Mouse (Mus musculus): ENCODE measurements around the gene Aff1. TPM values are rescaled to one million over a fixed set of nuclear protein-coding genes. Genes with fewer than 3 reads are reported as not detected.

Aff1 gene
- polyA plus RNA-seq, 1 experiment = 50.1 TPM

GRCm38 (mm10) chr5:103806851-103807578, 114.8 kb downstream of the Aff1 start:
- Histone ChIP-seq H3K27ac (ENCODE audit: insufficient read depth, low read length) (no peak overlapping the region), H3K4me3 (ENCODE audit: insufficient read depth, low read length) (no peak overlapping the region), H3K4me1 (ENCODE audit: control insufficient read depth, insufficient read depth, low read length) (0 out of 2 replicates have a peak, but pooled peaks cover 3% of the 10 kb centered on the region)
- no peak for TF ChIP-seq CTCF (IDR thresholded peaks at IDR 0.05; ENCODE audit: borderline replicate concordance, insufficient read depth, low read length)
- TF ChIP-seq POLR2A (IDR thresholded peaks at IDR 0.05; ENCODE audit: low read depth, low read length) = no peak

DNA sequence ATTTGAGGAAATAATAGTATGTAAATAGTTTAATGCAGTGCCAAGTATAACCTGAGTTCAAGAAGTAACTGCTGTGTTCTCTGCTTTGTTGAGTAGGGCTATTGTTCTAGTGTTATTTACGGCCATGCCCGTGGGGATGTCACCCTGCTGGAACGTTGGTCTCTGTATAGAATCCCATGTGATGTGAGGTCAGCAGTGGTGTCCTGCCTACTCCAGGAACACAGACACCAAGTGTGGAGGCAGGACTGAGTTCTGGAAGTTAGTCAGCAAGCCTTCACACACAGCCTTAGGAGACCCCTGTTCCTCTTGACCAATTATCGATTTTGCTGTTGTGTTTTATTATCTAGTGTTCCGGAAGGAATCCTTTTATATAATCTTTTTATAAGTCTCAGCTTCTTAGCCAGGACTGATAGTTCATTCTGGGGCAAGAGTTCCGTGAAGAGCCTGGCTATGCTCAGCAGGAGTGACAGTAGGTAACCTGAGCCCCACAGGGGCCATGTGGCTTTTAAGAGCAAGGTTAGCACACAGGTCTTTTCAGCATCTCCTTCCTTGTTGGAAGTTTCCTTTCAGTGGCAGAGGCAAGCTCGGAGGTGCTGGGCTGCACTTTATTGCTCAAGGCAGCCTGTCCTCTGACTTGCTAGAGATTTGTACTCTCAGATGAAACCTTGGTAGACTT, 115.6 kb downstream of the Aff1 start:
- Histone ChIP-seq H3K4me1 (ENCODE audit: control insufficient read depth, insufficient read depth, low read length) (0 out of 2 replicates have a peak, but pooled peaks cover 3% of the 10 kb centered on the region), H3K4me3 (ENCODE audit: insufficient read depth, low read length) (no peak overlapping the region)
- TF ChIP-seq POLR2A (IDR thresholded peaks at IDR 0.05; ENCODE audit: low read depth, low read length) (no peak), CTCF (IDR thresholded peaks at IDR 0.05; ENCODE audit: borderline replicate concordance, insufficient read depth, low read length) (no peak)

DNA sequence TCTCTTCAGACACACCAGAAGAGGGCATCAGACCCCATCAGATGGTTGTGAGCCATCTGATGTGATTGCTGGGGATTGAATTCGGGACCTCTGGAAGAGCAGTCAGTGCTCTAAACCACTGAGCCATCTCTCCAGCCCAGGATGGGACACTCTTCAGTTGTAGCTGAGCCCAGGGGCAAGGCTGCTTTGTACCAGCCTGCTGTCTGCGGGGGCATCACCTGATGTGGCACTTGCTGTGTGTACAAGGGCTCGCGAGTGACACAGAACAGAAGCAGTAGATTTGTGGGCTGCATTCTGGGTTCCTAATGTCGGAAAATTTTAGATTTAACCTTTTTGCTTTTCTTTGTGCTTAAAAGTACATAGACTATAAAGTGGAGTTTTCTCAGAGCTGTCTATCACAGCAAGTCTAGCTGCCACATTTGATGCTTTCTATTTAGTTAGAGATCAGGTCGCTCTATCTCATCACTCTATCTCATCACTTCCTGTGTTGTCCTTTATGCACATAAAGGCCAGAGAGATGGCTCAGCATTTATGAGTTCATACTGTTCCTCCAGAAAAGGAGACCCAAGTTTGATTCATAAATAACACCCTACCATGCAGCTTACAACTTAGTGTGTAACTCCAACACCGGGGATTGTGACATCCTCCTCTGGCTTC, 117.6 kb downstream of the Aff1 start:
- no peak overlapping the region for H3K4me3 ChIP-seq (ENCODE audit: insufficient read depth, low read length)
- no peak overlapping the region for H3K27ac ChIP-seq (ENCODE audit: insufficient read depth, low read length)
- TF ChIP-seq POLR2A (IDR thresholded peaks at IDR 0.05; ENCODE audit: low read depth, low read length) = no peak
- no peak for TF ChIP-seq CTCF (IDR thresholded peaks at IDR 0.05; ENCODE audit: borderline replicate concordance, insufficient read depth, low read length)
- H3K4me1 ChIP-seq (ENCODE audit: control insufficient read depth, insufficient read depth, low read length) = 0 out of 2 replicates have a peak, but pooled peaks cover 3% of the 10 kb centered on the region

More for the DNA sequence above, 115.6 kb downstream of the Aff1 start:
- H3K27ac ChIP-seq (ENCODE audit: insufficient read depth, low read length) = no peak overlapping the region

DNA sequence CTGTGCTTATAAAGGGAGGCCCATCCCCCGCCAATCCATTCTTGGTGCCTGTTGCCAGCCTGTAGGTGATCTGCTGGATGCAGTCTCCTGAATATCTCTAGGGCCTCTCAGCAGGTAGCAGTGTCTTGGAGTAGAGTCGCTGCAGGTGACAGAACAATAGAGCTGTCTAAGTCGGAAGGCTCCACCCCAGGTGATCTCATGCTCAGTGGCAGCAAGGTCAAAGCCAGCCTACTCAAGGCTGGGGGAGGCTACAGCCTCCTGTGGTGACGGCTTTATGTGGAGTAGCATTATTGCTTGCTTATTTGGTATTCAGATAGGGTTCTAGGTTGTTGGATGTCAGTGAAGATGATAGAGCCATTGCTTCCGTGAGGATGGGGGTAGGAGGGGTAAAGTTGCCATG, 121.1 kb downstream of the Aff1 start:
- TF ChIP-seq CTCF (IDR thresholded peaks at IDR 0.05; ENCODE audit: borderline replicate concordance, insufficient read depth, low read length) = no peak
- TF ChIP-seq POLR2A (IDR thresholded peaks at IDR 0.05; ENCODE audit: low read depth, low read length) = no peak
- Histone ChIP-seq H3K4me3 (ENCODE audit: insufficient read depth, low read length) (no peak overlapping the region), H3K4me1 (ENCODE audit: control insufficient read depth, insufficient read depth, low read length) (no peaks in the 10 kb centered on the region), H3K27ac (ENCODE audit: insufficient read depth, low read length) (no peak overlapping the region)

DNA sequence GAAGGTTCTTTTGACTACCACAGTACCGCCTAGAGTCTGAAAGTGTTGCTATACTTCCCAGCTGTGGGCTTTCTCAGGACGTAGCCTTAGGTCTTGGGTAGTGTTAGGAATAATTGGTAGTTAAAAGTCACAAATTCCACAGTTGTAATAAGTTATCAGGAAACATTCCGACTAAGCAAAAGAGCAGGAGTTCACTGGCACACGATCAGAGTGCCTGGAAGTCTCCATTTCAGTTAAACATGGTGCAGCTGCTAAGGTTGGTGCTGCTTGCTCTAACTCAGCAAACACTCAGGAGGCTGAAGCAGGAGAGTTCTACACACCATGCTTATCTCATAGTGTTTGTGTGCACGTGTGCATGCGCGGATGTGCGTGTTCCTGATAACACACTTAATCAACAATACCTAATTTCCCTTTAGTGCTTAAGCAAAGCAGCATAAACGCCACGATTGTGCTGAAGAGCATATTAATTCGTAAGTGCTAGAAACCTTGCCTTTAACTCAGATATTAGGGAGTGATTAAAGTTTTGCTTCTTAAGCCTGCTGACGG, 121.9 kb downstream of the Aff1 start:
- Histone ChIP-seq H3K4me1 (ENCODE audit: control insufficient read depth, insufficient read depth, low read length) (no peaks in the 10 kb centered on the region), H3K4me3 (ENCODE audit: insufficient read depth, low read length) (no peak overlapping the region), H3K27ac (ENCODE audit: insufficient read depth, low read length) (no peak overlapping the region)
- no peak for TF ChIP-seq CTCF (IDR thresholded peaks at IDR 0.05; ENCODE audit: borderline replicate concordance, insufficient read depth, low read length)
- TF ChIP-seq POLR2A (IDR thresholded peaks at IDR 0.05; ENCODE audit: low read depth, low read length) = no peak

GRCm38 (mm10) chr5:103814551-103815248, 122.5 kb downstream of the Aff1 start:
- H3K4me3 ChIP-seq (ENCODE audit: insufficient read depth, low read length) = no peak overlapping the region
- H3K27ac ChIP-seq (ENCODE audit: insufficient read depth, low read length) = no peak overlapping the region
- H3K4me1 ChIP-seq (ENCODE audit: control insufficient read depth, insufficient read depth, low read length) = no peaks in the 10 kb centered on the region
- TF ChIP-seq CTCF (IDR thresholded peaks at IDR 0.05; ENCODE audit: borderline replicate concordance, insufficient read depth, low read length) (no peak), POLR2A (IDR thresholded peaks at IDR 0.05; ENCODE audit: low read depth, low read length) (no peak)

DNA sequence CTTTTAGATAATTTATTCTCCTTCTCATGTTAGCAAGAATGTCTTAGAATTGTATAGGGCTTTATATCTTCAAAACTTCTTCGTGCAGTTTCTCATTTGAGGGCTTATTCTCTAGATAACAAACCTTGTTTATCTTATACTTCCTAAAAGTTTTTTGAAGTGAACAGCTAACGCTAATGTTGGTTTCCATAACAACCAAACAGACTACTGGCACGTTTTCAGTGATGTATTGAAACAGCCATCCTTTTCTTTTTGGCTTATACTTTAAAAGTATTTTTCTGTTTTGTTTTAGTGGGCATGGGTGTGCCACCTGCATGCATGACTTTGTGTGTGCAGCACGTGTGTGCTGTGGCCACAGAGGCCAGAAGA, 123.1 kb downstream of the Aff1 start:
- H3K27ac ChIP-seq (ENCODE audit: insufficient read depth, low read length) = no peak overlapping the region
- H3K4me3 ChIP-seq (ENCODE audit: insufficient read depth, low read length) = no peak overlapping the region
- TF ChIP-seq POLR2A (IDR thresholded peaks at IDR 0.05; ENCODE audit: low read depth, low read length) (no peak), CTCF (IDR thresholded peaks at IDR 0.05; ENCODE audit: borderline replicate concordance, insufficient read depth, low read length) (no peak)
- no peaks in the 10 kb centered on the region for H3K4me1 ChIP-seq (ENCODE audit: control insufficient read depth, insufficient read depth, low read length)

DNA sequence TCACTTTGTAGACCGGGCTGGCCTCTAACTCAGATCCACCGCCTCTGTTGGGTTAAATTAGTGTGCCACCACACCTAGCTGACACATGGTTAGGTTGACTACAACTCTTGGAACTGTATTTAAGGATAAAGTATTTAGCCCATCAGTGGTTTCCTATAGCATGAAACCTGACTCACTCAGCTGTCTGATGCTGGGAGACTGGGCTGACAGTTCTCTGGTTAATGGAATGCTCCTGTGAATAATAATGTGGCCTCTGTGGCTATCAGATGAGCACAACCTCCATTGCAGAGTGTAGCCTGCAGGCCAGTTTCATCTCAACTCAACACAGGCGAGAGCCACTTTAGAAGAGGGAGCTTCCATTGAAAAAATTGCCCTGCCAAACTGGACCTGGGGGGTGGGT, 124.5 kb downstream of the Aff1 start:
- Histone ChIP-seq H3K4me3 (ENCODE audit: insufficient read depth, low read length) (no peak overlapping the region), H3K27ac (ENCODE audit: insufficient read depth, low read length) (no peak overlapping the region), H3K4me1 (ENCODE audit: control insufficient read depth, insufficient read depth, low read length) (peaks cover 4% of the 10 kb centered on the region; the same call in 1 of the 2 replicates)
- TF ChIP-seq POLR2A (IDR thresholded peaks at IDR 0.05; ENCODE audit: low read depth, low read length) = no peak
- no peak for TF ChIP-seq CTCF (IDR thresholded peaks at IDR 0.05; ENCODE audit: borderline replicate concordance, insufficient read depth, low read length)

DNA sequence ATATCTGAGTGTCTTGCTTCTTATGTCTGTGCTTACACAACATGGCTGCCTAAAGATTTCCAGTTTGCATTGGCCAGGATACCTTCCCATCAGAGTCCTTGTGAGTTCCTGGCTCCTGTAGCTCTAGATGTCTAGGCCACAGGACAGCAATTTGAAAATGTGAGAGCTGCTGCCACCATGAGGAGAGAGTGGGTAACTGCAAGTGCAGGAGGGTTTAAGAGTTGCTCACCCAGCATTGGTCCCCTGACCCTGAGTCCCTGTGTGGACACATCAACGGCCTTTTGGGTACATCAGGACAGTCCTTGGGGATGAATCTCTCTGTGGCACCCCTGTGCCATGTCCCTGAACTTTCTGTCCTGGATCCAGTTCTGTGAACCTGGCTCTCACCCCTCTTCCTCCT, 125.6 kb downstream of the Aff1 start:
- Histone ChIP-seq H3K4me1 (ENCODE audit: control insufficient read depth, insufficient read depth, low read length) (peaks cover 8% of the 10 kb centered on the region), H3K4me3 (ENCODE audit: insufficient read depth, low read length) (no peak overlapping the region), H3K27ac (ENCODE audit: insufficient read depth, low read length) (no peak overlapping the region)
- TF ChIP-seq CTCF (IDR thresholded peaks at IDR 0.05; ENCODE audit: borderline replicate concordance, insufficient read depth, low read length) = peak; percentile 67
- no peak for TF ChIP-seq POLR2A (IDR thresholded peaks at IDR 0.05; ENCODE audit: low read depth, low read length)

All from embryonic fibroblast, embryonic 13.5 days (primary cell).